Mouse (Mus musculus) limb, embryonic 14.5 days (tissue): Measurements from ENCODE around the gene Tmem176b. TPM values are rescaled to one million over a fixed set of nuclear protein-coding genes. Genes with fewer than 3 reads are reported as not detected.
A peak's percentile ranks its signal among the peaks of the same experiment; 100 is the strongest.

ENCODE experiments used
- ATAC-seq: fragments of 200-750 bp; cut with Nextera tagmentation; 2 replicates; pipeline ENCODE4 v1.8.0; 2017; ENCODE audit warnings: low read depth, moderate number of reproducible peaks, moderate TSS enrichment; ENCODE audit not compliant: low FRiP score
- DNase-seq: peaks from one replicate; pipeline ENCODE4 v3.0.0-alpha.2; 2015; ENCODE audit warnings: low spot score
- H3K27ac ChIP-seq: fragments of 300-500 bp; sonication (generic); replicated peaks from 2 replicates; pipeline ENCODE4 v1.5.1; 2014; ENCODE audit warnings: low read depth, mild to moderate bottlenecking, low read length, moderate library complexity, mixed read lengths
- H3K27me3 ChIP-seq: fragments of 300-500 bp; sonication (generic); 2 replicates; pipeline ENCODE4 v1.6.1; 2014; ENCODE audit warnings: low read length, mixed read lengths; ENCODE audit not compliant: control insufficient read depth, insufficient read depth
- H3K36me3 ChIP-seq: fragments of 300-500 bp; sonication (generic); 2 replicates; pipeline ENCODE4 v1.6.1; 2014; ENCODE audit warnings: mild to moderate bottlenecking, low read length, moderate library complexity, mixed read lengths; ENCODE audit not compliant: control insufficient read depth, insufficient read depth
- H3K4me1 ChIP-seq: fragments of 300-500 bp; sonication (generic); 2 replicates; pipeline ENCODE4 v1.6.1; 2014; ENCODE audit warnings: antibody characterized with exemption, low read length, mixed read lengths; ENCODE audit not compliant: control insufficient read depth, insufficient read depth
- H3K4me2 ChIP-seq: fragments of 300-500 bp; sonication (generic); replicated peaks from 2 replicates; pipeline ENCODE4 v1.6.1; 2014; ENCODE audit warnings: low read depth, mild to moderate bottlenecking, low read length, moderate library complexity; ENCODE audit not compliant: severe bottlenecking
- H3K4me3 ChIP-seq: fragments of 300-500 bp; sonication (generic); replicated peaks from 2 replicates; pipeline ENCODE4 v1.5.1; 2014; ENCODE audit warnings: low read length
- H3K9ac ChIP-seq: fragments of 300-500 bp; sonication (generic); 2 replicates; pipeline ENCODE4 v1.6.1; 2014; ENCODE audit warnings: mild to moderate bottlenecking, low read depth, low read length, moderate library complexity; ENCODE audit not compliant: severe bottlenecking
- H3K9me3 ChIP-seq: fragments of 300-500 bp; sonication (generic); 2 replicates; pipeline ENCODE4 v1.6.1; 2016; ENCODE audit warnings: low read length; ENCODE audit not compliant: control insufficient read depth
- POLR2A ChIP-seq: fragments of 200-500 bp; IDR thresholded peaks from 2 replicates; pipeline ENCODE4 v1.8.0; 2012; ENCODE audit warnings: inconsistent platforms, mild to moderate bottlenecking, moderate library complexity, borderline replicate concordance; ENCODE audit not compliant: insufficient read depth, insufficient read length; ENCODE audit errors: extremely low read depth
- WGBS: fragments of 180-500 bp; shearing (Covaris S2); extraction: QIAGEN DNeasy Blood & Tissue Kit; methylation state at CpG from one replicate; pipeline ENCODE4 v1.1.7; 2014; 5-methylcytosine and 5-hydroxymethylcytosine counted together
- polyA plus RNA-seq, 2 experiments: library from polyadenylated mRNA; depleted of rRNA in 1 of 2; stranded (reverse) in 1 of 2; unstranded in 1 of 2; fragments of >200 nt; fragmentation: Nextera tagmentation in 1 of 2; extraction: Ambion mirVana in 1 of 2; gene quantifications; 2 replicates each; pipeline versions ENCODE4 v1.2.1 to v1.2.3; 2012 to 2014

Gene Tmem176b
- polyA plus RNA-seq, 2 experiments: 227 to 232 TPM

- peaks cover 6% of the 10 kb centered on the region; the same call in 1 of the 2 replicates for H3K4me1 ChIP-seq
- TF ChIP-seq POLR2A: no peak
- no peak overlapping the region for H3K27ac ChIP-seq
- WGBS: 47% methylated on average over 8 of the region's 8 CpGs
- no peaks in the 10 kb centered on the region for H3K36me3 ChIP-seq
- ATAC-seq: no peak
- no peak overlapping the region for H3K4me3 ChIP-seq
- H3K4me2 ChIP-seq: no peak overlapping the region
- H3K27me3 ChIP-seq: no peaks in the 10 kb centered on the region
- no peak overlapping the region for H3K9ac ChIP-seq
- DNase-seq: no peak
- H3K9me3 ChIP-seq: no peaks in the 10 kb centered on the region
Observed at GRCm38 (mm10) chr6:48857613-48858302, 16.5 kb upstream of the Tmem176b start.

- Histone ChIP-seq H3K4me2 (no peak overlapping the region), H3K4me3 (no peak overlapping the region), H3K4me1 (0 out of 2 replicates have a peak, but pooled peaks cover 4% of the 10 kb centered on the region), H3K36me3 (no peaks in the 10 kb centered on the region), H3K27me3 (no peaks in the 10 kb centered on the region), H3K27ac (no peak overlapping the region), H3K9ac (no peak overlapping the region), H3K9me3 (no peaks in the 10 kb centered on the region)
- WGBS: 97% methylated on average over 2 of the region's 2 CpGs
- no peak for ATAC-seq
- no peak for DNase-seq
- TF ChIP-seq POLR2A: no peak
Observed at GRCm38 (mm10) chr6:48854155-48854554, 12.9 kb upstream of the Tmem176b start.

- H3K4me1 ChIP-seq: 0 out of 2 replicates have a peak, but pooled peaks cover 4% of the 10 kb centered on the region
- no peaks in the 10 kb centered on the region for H3K36me3 ChIP-seq
- ATAC-seq (peak; percentile 86), DNase-seq (peak; percentile 73)
- H3K4me2 ChIP-seq: peak overlapping the region; percentile 57
- peak overlapping the region; percentile 48 for H3K9ac ChIP-seq
- peak overlapping the region; percentile 33 for H3K4me3 ChIP-seq
- no peak for TF ChIP-seq POLR2A
- under 1% methylated on average over 28 of the region's 29 CpGs for WGBS
- H3K27me3 ChIP-seq: no peaks in the 10 kb centered on the region
- H3K27ac ChIP-seq: peak overlapping the region; percentile 90
- no peaks in the 10 kb centered on the region for H3K9me3 ChIP-seq
Observed at GRCm38 (mm10) chr6:48851820-48852491, 10.7 kb upstream of the Tmem176b start.

GRCm38 (mm10) chr6:48845086-48845485 lies 3.8 kb upstream of the Tmem176b start:
- Histone ChIP-seq H3K9me3 (no peaks in the 10 kb centered on the region), H3K4me3 (no peak overlapping the region), H3K36me3 (peaks cover 21% of the 10 kb centered on the region), H3K9ac (no peak overlapping the region), H3K4me1 (peaks cover 17% of the 10 kb centered on the region), H3K27ac (no peak overlapping the region), H3K27me3 (no peaks in the 10 kb centered on the region), H3K4me2 (no peak overlapping the region)
- DNase-seq: no peak
- no peak for TF ChIP-seq POLR2A
- no peak for ATAC-seq
- WGBS: 58% methylated on average over 4 of the region's 4 CpGs

GRCm38 (mm10) chr6:48842111-48842842 lies 981 bp upstream of the Tmem176b start:
- DNase-seq: no peak
- peak overlapping the region; percentile 85 for H3K4me2 ChIP-seq

More at GRCm38 (mm10) chr6:48842111-48842842, 981 bp upstream of the Tmem176b start:
- no peak for ATAC-seq
- no peak for TF ChIP-seq POLR2A
- H3K36me3 ChIP-seq: peaks cover 33% of the 10 kb centered on the region
- no peaks in the 10 kb centered on the region for H3K9me3 ChIP-seq
- H3K4me1 ChIP-seq: peaks cover 34% of the 10 kb centered on the region
- H3K27me3 ChIP-seq: no peaks in the 10 kb centered on the region
- H3K27ac ChIP-seq: peak overlapping the region; percentile 81
- 60% methylated on average over 11 of the region's 11 CpGs for WGBS
- peak overlapping the region; percentile 58; the same call in 1 of the 2 replicates for H3K9ac ChIP-seq
- peak overlapping the region; percentile 50 for H3K4me3 ChIP-seq
